Mouse (Mus musculus) midbrain, embryonic 16.5 days (tissue): ENCODE measurements at regions not wholly inside any gene's neighbourhood (a gene's known extent, or its start where the extent isn't known, plus 50 kb on each side); places are given as distances from the start of the nearest gene placed in this dataset.

Experiments
- ATAC-seq: fragments of 200-750 bp; cut with Nextera tagmentation; 2 replicates; pipeline ENCODE4 v1.8.0; 2017; ENCODE audit warnings: moderate TSS enrichment
- H3K27ac ChIP-seq: fragments of 300-500 bp; sonication (generic); 2 replicates; pipeline ENCODE4 v1.5.1; 2014; ENCODE audit warnings: mild to moderate bottlenecking, low read length, mixed read lengths
- H3K27me3 ChIP-seq: fragments of 300-500 bp; sonication (generic); 2 replicates; pipeline ENCODE4 v1.6.1; 2014; ENCODE audit warnings: low read depth, low read length, mixed read lengths; ENCODE audit not compliant: control insufficient read depth, insufficient read depth
- H3K36me3 ChIP-seq: fragments of 300-500 bp; sonication (generic); 2 replicates; pipeline ENCODE4 v1.6.1; 2014; ENCODE audit warnings: mild to moderate bottlenecking, low read length, moderate library complexity, mixed read lengths; ENCODE audit not compliant: control insufficient read depth, insufficient read depth
- H3K4me1 ChIP-seq: fragments of 300-500 bp; sonication (generic); 2 replicates; pipeline ENCODE4 v1.6.1; 2014; ENCODE audit warnings: mild to moderate bottlenecking, low read length, mixed read lengths; ENCODE audit not compliant: control insufficient read depth, insufficient read depth
- H3K4me2 ChIP-seq: fragments of 300-500 bp; sonication (generic); 2 replicates; pipeline ENCODE4 v1.6.1; 2014; ENCODE audit warnings: mild to moderate bottlenecking, low read length, mixed read lengths
- H3K4me3 ChIP-seq: fragments of 300-500 bp; sonication (generic); 2 replicates; pipeline ENCODE4 v1.5.1; 2014; ENCODE audit warnings: low read depth, mild to moderate bottlenecking, low read length, moderate library complexity, mixed read lengths
- H3K9ac ChIP-seq: fragments of 300-500 bp; sonication (generic); 2 replicates; pipeline ENCODE4 v1.6.1; 2014; ENCODE audit warnings: low read depth, low read length, mixed read lengths
- H3K9me3 ChIP-seq: fragments of 300-500 bp; sonication (generic); replicated peaks from 2 replicates; pipeline ENCODE4 v1.6.1; 2014; ENCODE audit warnings: mild to moderate bottlenecking, low read length, mixed read lengths; ENCODE audit not compliant: control insufficient read depth, poor library complexity, severe bottlenecking
- WGBS: fragments of 180-500 bp; shearing (Covaris S2); extraction: QIAGEN DNeasy Blood & Tissue Kit; methylation state at CpG from one replicate; pipeline ENCODE4 v1.1.7; 2014; 5-methylcytosine and 5-hydroxymethylcytosine counted together

- no peak for ATAC-seq
- Histone ChIP-seq H3K4me2 (no peak overlapping the region), H3K4me3 (no peak overlapping the region), H3K27me3 (no peaks in the 10 kb centered on the region), H3K9me3 (no peaks in the 10 kb centered on the region), H3K9ac (no peak overlapping the region), H3K27ac (no peak overlapping the region), H3K36me3 (no peaks in the 10 kb centered on the region), H3K4me1 (no peaks in the 10 kb centered on the region)
- WGBS: 85% methylated on average over 3 of the region's 3 CpGs
These were observed 349.1 kb downstream of the Insc start for GRCm38 (mm10) chr7:115092481-115093050.

GRCm38 (mm10) chr7:115106041-115106440 is 362.5 kb downstream of the Insc start:
- H3K4me1 ChIP-seq: no peaks in the 10 kb centered on the region
- H3K36me3 ChIP-seq: no peaks in the 10 kb centered on the region
- no peak for ATAC-seq
- H3K27me3 ChIP-seq: no peaks in the 10 kb centered on the region
- 85% methylated on average over 2 of the region's 2 CpGs for WGBS
- H3K9ac ChIP-seq: no peak overlapping the region
- 0 out of 2 replicates have a peak, but pooled peaks cover 3% of the 10 kb centered on the region for H3K9me3 ChIP-seq
- H3K4me3 ChIP-seq: no peak overlapping the region
- H3K4me2 ChIP-seq: no peak overlapping the region
- H3K27ac ChIP-seq: no peak overlapping the region

DNA sequence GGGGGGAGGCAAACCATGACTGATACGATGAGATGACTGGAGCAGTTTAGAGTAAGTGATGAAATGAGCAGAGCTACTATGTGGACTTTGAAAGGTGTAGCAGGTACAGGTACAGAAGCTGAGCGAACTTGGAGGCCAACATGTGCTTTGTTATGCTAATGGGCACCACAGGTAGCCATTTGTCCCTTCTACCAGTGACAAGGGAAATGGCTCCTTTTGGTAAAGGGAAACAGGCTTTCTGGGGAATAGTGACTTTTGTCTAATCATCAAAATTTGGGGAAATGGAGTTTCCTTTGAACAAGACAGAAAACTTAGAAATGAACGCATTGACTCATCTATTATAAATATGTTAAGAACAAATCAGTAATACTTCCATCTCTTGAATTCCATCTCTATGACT is 368.8 kb downstream of the Insc start:
- Histone ChIP-seq H3K27me3 (no peaks in the 10 kb centered on the region), H3K4me3 (no peak overlapping the region), H3K9ac (no peak overlapping the region), H3K4me1 (no peaks in the 10 kb centered on the region), H3K36me3 (no peaks in the 10 kb centered on the region), H3K27ac (no peak overlapping the region), H3K4me2 (no peak overlapping the region), H3K9me3 (no peaks in the 10 kb centered on the region)
- no peak for ATAC-seq
- WGBS: 57% methylated on average over 3 of the region's 3 CpGs

- ATAC-seq: no peak
- H3K36me3 ChIP-seq: no peaks in the 10 kb centered on the region
- no peak overlapping the region for H3K4me3 ChIP-seq
- WGBS: 51% methylated on average over 2 of the region's 2 CpGs
- no peak overlapping the region for H3K9ac ChIP-seq
- no peaks in the 10 kb centered on the region for H3K27me3 ChIP-seq
- H3K4me2 ChIP-seq: no peak overlapping the region
- no peaks in the 10 kb centered on the region for H3K9me3 ChIP-seq
- H3K4me1 ChIP-seq: no peaks in the 10 kb centered on the region
- H3K27ac ChIP-seq: no peak overlapping the region
These were observed 379.8 kb downstream of the Insc start for GRCm38 (mm10) chr7:115123283-115123682.

GRCm38 (mm10) chr7:115129001-115129400 is 385.5 kb downstream of the Insc start:
- no peak overlapping the region for H3K4me3 ChIP-seq
- ATAC-seq: no peak
- no peak overlapping the region for H3K9ac ChIP-seq
- 9% methylated on average over 3 of the region's 3 CpGs for WGBS
- no peak overlapping the region for H3K4me2 ChIP-seq
- no peaks in the 10 kb centered on the region for H3K27me3 ChIP-seq
- H3K9me3 ChIP-seq: no peaks in the 10 kb centered on the region
- H3K4me1 ChIP-seq: peaks cover 5% of the 10 kb centered on the region; the same call in 1 of the 2 replicates
- H3K27ac ChIP-seq: no peak overlapping the region
- H3K36me3 ChIP-seq: no peaks in the 10 kb centered on the region

DNA sequence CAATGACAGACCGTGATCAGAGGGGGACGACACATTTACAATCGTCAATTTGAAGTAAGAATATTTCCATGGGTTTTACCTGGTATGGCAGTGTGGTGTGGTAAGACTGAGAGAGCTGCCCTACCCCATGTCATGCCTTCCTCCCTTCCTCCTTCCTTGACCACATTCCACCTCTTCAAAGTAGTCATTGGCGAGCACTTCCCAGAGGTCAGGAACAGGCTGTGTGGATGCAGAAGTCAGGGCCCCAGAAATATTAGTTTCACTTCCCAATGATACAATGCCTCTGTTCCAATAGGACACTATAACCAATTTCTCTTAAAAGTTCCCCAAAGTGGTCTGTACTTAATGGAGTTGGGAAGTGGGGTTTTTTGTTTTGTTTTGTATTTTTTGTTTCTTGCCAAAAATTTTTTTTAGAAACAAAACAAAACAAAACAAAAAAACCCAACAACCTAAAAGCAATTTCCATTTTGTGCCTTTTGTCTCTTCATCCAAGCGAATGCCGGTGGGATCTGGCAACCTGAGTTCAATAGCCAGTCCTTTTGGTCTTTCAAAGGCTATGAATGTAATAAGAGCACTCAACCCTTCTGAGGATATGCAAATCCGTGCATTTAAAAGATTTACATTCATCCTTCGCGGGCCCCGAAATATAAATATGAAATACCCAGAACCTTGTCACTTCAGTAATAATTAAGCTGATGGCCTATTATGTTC is 387.9 kb downstream of the Insc start:
- Histone ChIP-seq H3K4me1 (peaks cover 5% of the 10 kb centered on the region; the same call in 1 of the 2 replicates), H3K27ac (no peak overlapping the region), H3K36me3 (no peaks in the 10 kb centered on the region), H3K9me3 (no peaks in the 10 kb centered on the region), H3K4me3 (no peak overlapping the region), H3K4me2 (no peak overlapping the region), H3K27me3 (no peaks in the 10 kb centered on the region), H3K9ac (no peak overlapping the region)
- ATAC-seq: no peak
- WGBS: 48% methylated on average over 10 of the region's 10 CpGs

DNA sequence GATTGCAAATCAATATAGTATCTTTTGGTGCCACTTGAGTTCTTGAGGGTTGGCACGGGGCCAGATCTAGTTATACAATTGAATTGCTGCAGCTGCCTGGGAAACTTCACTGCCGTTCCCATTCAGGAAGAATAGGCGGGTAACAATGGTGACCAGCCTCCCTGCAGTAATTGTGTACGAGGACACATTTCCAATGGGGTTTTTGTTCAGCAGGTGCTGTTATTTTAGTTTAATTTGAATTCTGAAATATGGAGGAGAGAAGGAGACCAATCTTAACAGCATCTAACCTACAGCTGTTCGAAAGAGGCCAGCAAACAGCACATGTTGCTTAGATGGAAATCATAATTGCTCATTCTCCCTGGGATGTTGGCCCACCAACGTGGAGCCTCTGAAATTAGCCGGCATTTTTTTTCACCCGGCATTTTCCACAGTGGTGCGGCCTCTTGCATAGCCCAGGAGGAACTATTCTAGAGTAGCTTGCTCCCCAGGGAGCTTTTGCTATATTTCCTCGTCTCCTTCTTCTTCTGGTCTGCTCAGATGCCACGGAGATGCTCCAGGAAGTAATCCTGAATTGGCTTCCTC is 388.6 kb downstream of the Insc start:
- no peaks in the 10 kb centered on the region for H3K27me3 ChIP-seq
- H3K9me3 ChIP-seq: no peaks in the 10 kb centered on the region
- H3K9ac ChIP-seq: no peak overlapping the region
- H3K36me3 ChIP-seq: no peaks in the 10 kb centered on the region
- no peak for ATAC-seq
- H3K4me3 ChIP-seq: no peak overlapping the region
- peaks cover 5% of the 10 kb centered on the region; the same call in 1 of the 2 replicates for H3K4me1 ChIP-seq
- H3K27ac ChIP-seq: no peak overlapping the region
- H3K4me2 ChIP-seq: no peak overlapping the region
- WGBS: 18% methylated on average over 11 of the region's 11 CpGs

DNA sequence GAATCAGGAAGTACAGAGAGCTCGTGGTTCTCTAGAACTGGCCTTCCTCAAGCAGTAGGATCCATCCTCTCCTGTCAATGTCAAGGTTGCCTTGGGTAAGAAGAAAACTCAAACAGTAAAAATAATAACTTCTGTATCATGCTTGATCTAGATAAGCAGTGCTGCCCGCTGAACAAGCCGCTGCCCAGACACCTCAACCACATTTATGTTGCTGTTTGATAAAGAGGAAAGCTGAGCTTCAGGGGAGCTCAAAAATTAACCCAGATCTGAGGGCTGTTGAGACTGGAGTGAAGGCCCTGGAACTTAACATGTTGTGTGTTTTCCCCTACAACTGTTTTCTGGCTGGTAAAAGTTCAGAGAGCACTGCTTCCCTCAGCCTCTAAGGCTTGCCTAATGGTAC is 389.1 kb downstream of the Insc start:
- no peaks in the 10 kb centered on the region for H3K9me3 ChIP-seq
- no peak overlapping the region for H3K4me2 ChIP-seq
- no peak overlapping the region for H3K9ac ChIP-seq
- H3K27me3 ChIP-seq: no peaks in the 10 kb centered on the region
- H3K36me3 ChIP-seq: no peaks in the 10 kb centered on the region
- WGBS: 88% methylated on average over 3 of the region's 3 CpGs
- H3K27ac ChIP-seq: no peak overlapping the region
- no peak overlapping the region for H3K4me3 ChIP-seq
- H3K4me1 ChIP-seq: peaks cover 5% of the 10 kb centered on the region; the same call in 1 of the 2 replicates
- no peak for ATAC-seq

GRCm38 (mm10) chr7:115134926-115135575 is 391.6 kb downstream of the Insc start:
- Histone ChIP-seq H3K4me2 (no peak overlapping the region), H3K9me3 (no peaks in the 10 kb centered on the region), H3K27me3 (no peaks in the 10 kb centered on the region), H3K4me1 (peaks cover 3% of the 10 kb centered on the region; the same call in 1 of the 2 replicates), H3K27ac (no peak overlapping the region), H3K4me3 (no peak overlapping the region), H3K9ac (no peak overlapping the region), H3K36me3 (no peaks in the 10 kb centered on the region)
- ATAC-seq: 0 out of 2 replicates have a peak, but pooled peaks have one; percentile 32
- 52% methylated on average over 3 of the region's 3 CpGs for WGBS
